Mouse (Mus musculus) urinary bladder, adult 2 months (tissue): ENCODE data around the gene Tmem72. TPM values are rescaled to one million over a fixed set of nuclear protein-coding genes. Genes with fewer than 3 reads are reported as not detected.

Experiments
- DNase-seq: peaks from one replicate; pipeline ENCODE4 v3.0.0; 2022; ENCODE audit warnings: low spot score
- polyA plus RNA-seq: library from polyadenylated mRNA; depleted of rRNA; stranded (reverse); fragments of >200 nt; gene quantifications from 2 replicates; pipeline ENCODE4 v1.2.3, GENCODE M21; 2012; rRNA removed

The Tmem72 gene
- polyA plus RNA-seq, 1 experiment = 0.01 TPM

DNA sequence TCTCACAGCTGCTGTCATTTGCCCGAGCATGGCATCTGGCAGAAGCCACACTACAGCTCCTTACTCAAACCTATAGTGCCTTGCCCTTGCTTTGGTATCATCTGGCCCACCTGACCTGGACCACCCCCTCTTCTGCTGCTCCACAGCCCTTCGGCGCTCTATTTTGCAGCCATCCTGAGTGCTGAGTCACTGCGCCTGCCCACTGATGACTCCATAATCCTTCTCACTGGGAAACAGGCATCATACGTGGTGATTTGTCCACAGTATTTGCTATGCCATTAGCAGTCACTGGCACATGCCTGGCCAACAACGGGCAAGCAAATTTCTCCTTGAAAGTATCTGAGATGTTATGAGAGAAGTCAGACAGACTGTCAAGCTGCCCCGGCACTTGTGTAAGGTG lies 66.9 kb downstream of the Tmem72 start:
- no peak for DNase-seq

DNA sequence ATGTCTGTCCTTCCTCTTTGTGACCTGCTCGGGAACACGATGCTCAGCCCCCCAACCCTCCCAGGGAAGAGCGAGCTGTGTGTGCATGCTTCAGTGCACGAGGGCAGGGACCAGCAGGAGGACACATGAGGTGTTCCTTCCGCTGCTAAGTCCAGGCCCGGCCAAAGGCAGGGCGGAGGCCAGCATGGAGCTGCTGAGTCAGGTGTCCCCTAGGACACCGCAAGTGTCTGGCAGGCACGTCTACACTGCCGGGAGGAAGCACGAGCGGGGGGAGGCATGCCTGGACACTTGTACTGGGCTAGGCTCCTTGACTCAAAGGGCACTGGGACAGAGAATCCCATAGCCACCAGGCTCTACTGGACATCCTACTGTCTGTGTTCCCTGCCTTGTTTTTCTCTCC lies 69.0 kb downstream of the Tmem72 start:
- no peak for DNase-seq

DNA sequence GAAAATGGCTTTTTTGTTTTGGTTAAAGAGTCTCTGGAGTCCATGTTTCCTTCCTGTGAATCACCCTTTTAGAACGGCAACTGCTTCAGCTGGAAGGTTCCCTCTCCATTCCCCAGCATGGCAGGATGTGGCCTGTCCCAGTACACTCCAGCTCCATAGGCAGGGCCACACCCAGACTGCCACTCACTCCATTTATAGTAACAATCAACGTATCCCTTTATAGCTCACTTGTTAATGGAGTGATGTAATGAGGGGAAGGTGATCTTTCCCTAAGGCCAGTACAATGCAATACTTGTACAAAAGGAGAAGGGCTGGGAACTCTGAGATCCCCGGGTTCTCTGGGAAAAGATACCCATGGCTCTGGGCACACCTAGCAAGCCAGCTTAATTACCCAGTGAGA lies 72.4 kb downstream of the Tmem72 start:
- no peak for DNase-seq

DNA sequence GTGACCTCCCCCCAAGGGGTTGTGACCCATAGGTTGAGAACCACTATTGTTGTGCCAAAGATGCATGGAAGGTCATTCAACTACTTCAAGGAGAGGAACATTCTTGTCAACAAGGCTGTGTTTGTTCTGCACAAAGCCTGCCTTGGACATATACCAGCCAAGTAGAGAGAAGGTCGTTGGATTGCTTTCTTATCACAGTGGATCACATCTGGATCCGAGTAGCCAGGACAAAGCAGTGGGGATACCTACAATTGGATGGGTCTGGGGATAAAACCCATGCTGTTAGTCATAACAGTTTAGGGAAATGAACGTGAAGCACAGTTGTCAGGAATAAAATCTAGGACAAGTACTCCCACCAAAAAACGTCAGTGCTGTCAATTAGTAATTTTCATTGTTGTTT lies 72.8 kb downstream of the Tmem72 start:
- no peak for DNase-seq

DNA sequence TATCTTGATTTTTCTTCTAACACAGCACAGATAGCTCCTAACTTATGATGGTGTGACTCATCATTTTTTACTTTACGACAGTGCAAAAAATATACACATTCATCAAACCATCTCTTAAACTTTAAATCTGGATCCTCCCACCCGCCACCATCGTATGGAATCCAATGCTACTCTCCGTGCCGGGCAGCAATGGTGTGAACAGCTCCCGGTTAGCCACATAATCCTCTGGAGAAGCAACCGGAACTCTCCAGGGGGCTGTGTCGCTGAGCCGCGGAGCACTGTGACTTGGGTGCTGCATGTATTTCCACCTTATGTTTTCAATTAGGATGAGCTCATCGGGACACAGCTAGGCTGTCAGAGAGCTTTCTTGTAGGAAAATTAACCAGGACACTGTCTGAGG lies 73.8 kb downstream of the Tmem72 start:
- no peak for DNase-seq

DNA sequence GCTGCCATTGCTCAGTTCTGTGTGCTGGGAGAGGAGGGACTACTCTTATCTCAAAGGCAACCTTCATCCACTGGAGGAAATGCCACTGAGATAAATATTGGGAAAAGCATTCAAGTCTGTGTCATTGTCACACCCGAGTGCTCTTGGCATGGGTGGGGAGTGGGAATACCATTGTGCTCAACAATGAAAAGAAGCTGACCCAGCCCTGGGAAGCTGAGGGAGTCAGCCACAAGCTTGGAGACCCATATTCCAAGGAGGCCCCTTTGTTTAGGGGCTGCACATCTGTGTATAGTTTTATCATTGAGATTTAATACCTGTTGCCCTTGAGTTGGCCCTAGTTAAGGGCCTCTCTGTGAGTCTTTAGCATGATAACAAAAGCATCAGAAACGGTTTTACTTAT lies 77.0 kb downstream of the Tmem72 start:
- no peak for DNase-seq

DNA sequence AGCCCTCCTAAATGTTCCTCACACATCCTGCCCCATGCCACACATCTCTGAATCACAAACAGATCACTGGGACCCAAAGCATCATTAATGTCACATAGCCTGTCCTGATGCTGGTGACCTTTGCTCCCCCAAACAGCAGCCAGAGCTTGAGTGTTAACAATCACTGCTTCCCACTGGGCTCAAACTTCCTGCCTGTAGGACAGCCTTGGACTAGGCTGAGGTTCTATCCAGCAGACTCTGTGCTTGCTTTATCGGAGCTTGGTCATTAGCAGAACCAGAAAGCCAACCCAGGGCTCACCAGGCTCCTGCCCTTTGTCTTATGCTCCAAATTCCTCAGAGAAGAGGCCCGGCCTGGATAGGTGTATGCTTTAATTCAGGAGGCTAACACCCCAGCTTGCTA lies 77.8 kb downstream of the Tmem72 start:
- no peak for DNase-seq

DNA sequence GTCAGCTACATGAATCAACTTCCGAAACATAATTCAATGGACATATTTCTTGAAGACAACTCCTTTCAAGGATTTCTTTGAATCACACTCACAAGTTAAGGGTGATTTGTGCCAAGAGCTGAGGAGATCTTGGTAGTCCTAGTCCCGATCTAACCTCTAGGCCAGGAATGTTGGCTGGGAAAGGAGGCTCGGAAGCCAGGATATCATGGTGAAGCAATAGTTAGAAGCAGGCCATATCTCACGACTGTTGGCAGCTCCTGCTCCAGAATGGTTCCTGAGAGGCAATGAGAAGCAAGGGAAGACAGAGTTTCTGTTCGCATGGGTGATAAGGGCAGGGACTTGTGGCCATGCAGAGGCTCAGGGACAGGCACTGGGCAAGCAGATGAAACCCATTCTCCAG lies 79.2 kb downstream of the Tmem72 start:
- no peak for DNase-seq

DNA sequence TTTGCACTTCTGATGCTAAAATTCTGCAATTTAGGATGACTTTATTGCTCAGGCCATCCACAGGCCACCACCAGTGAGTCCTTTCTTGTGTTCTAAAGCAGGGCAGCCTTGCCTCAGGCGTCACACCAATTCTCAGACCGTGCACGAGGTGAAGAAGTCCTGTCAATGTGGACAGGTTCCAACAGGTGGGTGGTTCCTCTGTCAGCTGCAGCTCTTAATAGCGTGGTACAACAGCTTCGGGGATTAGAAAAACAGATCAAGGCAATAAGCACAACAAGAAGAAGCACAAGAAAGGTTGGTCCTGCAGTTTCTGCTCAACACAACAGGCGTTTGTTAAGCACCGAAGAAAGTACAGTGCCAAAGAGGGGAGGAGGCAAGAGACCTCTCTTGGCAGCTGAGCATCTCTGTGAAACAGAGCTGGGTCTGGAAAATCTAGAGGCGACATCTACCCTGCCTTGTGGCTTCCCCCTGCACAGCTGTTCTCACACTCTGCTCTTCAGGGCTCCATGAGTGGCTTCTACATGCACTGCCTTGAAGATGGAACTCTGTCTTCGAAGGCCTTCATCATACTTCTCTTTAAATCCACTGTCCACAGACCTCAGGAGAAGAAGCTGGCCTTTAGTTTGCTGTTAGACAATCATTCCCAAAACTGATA lies 80.0 kb downstream of the Tmem72 start:
- no peak for DNase-seq

DNA sequence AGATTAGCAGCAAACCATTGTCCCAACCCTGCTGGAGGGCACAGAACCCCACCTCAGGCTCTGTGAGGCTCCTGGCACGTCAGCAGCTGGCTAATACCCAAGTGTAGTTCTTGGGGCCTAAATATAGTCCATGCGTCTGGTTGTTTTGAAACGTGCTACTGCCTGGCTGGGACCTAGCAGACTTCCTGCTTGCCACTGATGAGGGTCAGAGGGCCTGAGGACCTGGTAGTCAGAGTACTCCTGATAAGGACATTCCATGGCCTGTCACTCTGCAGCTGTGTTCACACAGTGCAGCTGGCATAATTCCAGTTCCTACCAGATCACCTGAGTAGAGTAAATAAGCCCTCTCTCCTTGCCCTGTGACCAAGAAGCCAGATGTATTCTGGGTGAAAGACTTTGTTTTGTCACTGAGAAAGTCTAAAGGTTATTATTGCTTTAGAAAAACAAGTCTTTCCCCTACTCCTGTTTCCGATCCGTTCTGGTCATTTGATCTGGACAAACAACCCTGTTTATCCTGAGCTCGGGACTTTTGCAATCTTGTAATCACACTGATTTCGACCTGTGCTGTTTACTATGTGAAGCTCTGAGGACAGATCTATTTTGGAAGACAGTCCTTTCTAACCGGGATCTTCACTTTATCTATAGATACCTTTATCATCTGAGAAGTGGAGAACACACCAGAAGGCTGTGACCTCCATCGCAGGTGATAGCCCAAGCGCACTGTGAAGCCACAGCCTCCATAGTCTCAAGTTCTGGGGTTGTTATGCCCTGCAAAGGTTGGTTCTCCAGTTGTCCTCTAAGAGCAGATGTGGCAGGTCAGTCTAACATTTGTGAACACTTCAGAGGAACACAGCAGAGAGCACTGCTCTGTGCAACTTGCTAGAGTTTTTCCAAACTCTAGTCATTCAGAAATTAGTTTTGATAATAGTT lies 81.2 kb downstream of the Tmem72 start:
- DNase-seq = peak; percentile 35

DNA sequence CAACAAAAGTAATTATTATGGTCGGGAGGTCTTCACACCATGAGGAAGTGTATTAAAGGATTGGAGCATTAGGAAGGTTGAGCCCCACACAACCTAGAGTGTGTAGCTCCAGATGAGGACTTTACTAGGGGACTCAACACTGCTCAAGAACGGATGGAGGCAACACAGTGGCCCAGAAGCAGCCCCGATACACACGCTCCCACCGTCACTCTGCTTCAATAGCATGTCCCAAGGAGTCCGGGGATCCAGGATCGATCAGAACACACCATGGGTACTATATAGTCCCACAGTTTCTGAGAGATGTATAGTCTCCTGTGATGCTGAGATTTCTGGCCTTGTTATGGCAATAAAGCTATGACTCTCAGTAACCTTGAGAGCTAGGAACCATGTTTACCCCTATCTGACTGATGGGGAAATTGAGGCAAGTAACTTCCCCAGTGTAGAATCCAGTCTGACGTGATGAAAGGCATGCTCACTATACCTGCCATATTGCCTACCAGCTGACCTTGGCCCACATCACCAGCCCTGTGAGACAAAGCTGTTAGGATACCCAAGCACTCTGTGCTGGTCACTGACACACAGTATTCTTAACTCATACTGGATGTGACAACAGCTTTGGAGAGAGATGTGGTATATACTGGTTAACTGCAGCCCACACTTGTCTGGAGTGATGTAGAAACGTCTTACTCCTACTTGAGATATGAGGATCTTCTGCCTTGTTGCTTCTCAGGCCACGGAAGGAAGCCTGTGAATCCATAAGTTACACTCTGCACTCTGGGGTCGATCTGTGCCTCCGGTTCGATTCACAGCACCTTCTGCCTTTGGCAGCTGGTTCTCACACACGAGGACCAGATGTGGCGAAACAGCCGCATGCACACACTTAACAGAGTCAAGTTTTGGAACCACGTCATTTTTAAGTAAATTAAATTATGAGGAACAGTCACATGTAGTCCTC lies 82.7 kb downstream of the Tmem72 start:
- no peak for DNase-seq

DNA sequence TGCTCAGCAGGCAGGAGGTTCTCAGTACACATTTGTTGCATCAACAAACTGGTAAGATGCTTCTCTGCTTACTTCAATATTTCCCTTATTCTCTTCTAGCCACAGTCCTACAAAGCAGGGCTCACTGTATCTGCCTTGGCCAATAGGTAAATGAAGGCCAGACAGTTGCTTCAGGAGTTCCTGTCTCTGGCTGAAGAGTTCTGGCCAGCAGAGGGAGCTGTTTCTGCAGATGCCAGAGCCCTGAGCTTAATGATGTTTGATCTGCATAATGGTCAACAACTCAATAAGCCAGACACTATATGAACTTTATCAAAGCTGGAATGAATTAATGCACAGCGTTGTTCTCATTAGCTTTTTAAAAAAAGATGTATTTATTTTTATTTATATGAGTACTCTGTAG lies 84.6 kb downstream of the Tmem72 start:
- peak; percentile 49 for DNase-seq

DNA sequence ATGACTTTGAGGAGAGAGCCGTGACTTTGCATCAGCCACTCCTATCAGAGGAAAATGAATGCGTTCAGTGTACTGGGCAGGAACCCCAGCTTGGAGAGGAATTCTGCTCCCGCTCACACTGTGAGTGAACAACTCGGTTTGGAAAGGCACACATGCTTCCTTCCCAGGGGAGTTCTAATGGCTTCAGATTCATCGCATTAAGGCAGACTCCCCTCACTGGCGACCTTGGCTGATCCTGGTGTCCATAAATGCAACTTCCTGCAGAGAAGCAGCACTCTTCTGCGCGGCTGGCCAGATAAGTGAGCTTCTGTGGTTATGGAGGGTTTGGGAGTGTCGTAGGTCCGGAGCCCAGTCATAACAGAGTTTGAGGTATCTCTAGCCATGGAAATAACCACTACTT lies 86.9 kb downstream of the Tmem72 start:
- DNase-seq = no peak

Other genes with a start within 250 kb of the Tmem72 start
- gene Olfr211, start 227.8 kb downstream of the Tmem72 start, polyA plus RNA-seq = not detected in 2 replicates
- not detected in 2 replicates for gene Olfr212, start 210.4 kb downstream of the Tmem72 start, polyA plus RNA-seq
- gene Olfr213, start 178.5 kb downstream of the Tmem72 start, polyA plus RNA-seq = not detected in 2 replicates
- 0.21 and 0.25 TPM in 2 replicates for gene Gm5580, start 165.8 kb downstream of the Tmem72 start, polyA plus RNA-seq
- gene Olfr214, start 162.7 kb downstream of the Tmem72 start, polyA plus RNA-seq = not detected in 2 replicates
- not detected in 2 replicates for gene Olfr215, start 132.7 kb downstream of the Tmem72 start, polyA plus RNA-seq
- 35.7 and 43.6 TPM in 2 replicates for gene Zfp422, start 87.9 kb downstream of the Tmem72 start, polyA plus RNA-seq
- gene Depp1, start 66.3 kb downstream of the Tmem72 start, polyA plus RNA-seq = 98.4 and 125 TPM in 2 replicates
- 9.0 and 11.9 TPM in 2 replicates for gene Rassf4, start 43.0 kb downstream of the Tmem72 start, polyA plus RNA-seq